19 mouse cellular contexts compared by ENCODE assay signal in genomic region chr3:38130088-38130487, GRCm38 (mm10).
DNase-seq lines count a peak whose midpoint lies in the region; ATAC-seq and TF ChIP-seq lines count a peak whose summit lies in the region.
"Had no signal": no experiment of that assay in that cellular context is flagged by ENCODE, and none has a peak within 500 bp of the region (broad histone marks: within the 10 kb centered on the region; RNA-seq: fewer than 3 reads in every experiment).

No protein-coding gene starts in this region.

- H3K9me3 ChIP-seq in kidney, embryonic 15.5 days (replicated peaks), result peaks cover 6% of the 10 kb centered on the region; the same call in 1 of the 2 replicates
- H3K9me3 ChIP-seq in intestine, postnatal 0 days (ENCODE audit: control insufficient read depth), result no peaks in the 10 kb centered on the region
- H3K9me3 ChIP-seq: hindbrain, embryonic 13.5 days; intestine, embryonic 15.5 days; limb, embryonic 15.5 days had no signal

- no peak overlapping the region for H3K4me2 ChIP-seq in kidney, embryonic 15.5 days
- no peak overlapping the region for H3K4me2 ChIP-seq in intestine, postnatal 0 days (replicated peaks; ENCODE audit: low read depth)
- H3K4me2 ChIP-seq: embryonic facial prominence, embryonic 15.5 days; hindbrain, embryonic 13.5 days; intestine, embryonic 15.5 days; limb, embryonic 15.5 days; lung, embryonic 15.5 days had no signal

- peak overlapping the region; percentile 52; the same call in 1 of the 2 replicates for H3K27ac ChIP-seq in kidney, embryonic 15.5 days
- H3K27ac ChIP-seq in intestine, postnatal 0 days (ENCODE audit: low read depth, low read length), result no peak overlapping the region
- H3K27ac ChIP-seq: embryonic facial prominence, embryonic 15.5 days; hindbrain, embryonic 13.5 days; intestine, embryonic 15.5 days; limb, embryonic 15.5 days had no signal

- H3K4me3 ChIP-seq in kidney, embryonic 15.5 days (replicated peaks), result no peak overlapping the region
- no peak overlapping the region for H3K4me3 ChIP-seq in intestine, postnatal 0 days (ENCODE audit: low read depth, low read length)
- H3K4me3 ChIP-seq: embryonic facial prominence, embryonic 15.5 days; hindbrain, embryonic 13.5 days; intestine, embryonic 15.5 days; limb, embryonic 15.5 days; lung, embryonic 15.5 days had no signal

- no peak for TF ChIP-seq CTCF in intestine, postnatal 0 days (IDR thresholded peaks at IDR 0.05; ENCODE audit: low read depth)

- WGBS in kidney, embryonic 15.5 days, result 14% methylated on average over 1 of the region's 1 CpGs
- WGBS in intestine, postnatal 0 days, result 44% methylated on average over 1 of the region's 1 CpGs

- H3K9ac ChIP-seq in kidney, embryonic 15.5 days, result no peak overlapping the region
- H3K9ac ChIP-seq in intestine, postnatal 0 days (ENCODE audit: low read depth, low read length), result no peak overlapping the region
- H3K9ac ChIP-seq: embryonic facial prominence, embryonic 15.5 days; hindbrain, embryonic 13.5 days; intestine, embryonic 15.5 days; limb, embryonic 15.5 days; lung, embryonic 15.5 days had no signal

- H3K36me3 ChIP-seq in kidney, embryonic 15.5 days, result no peaks in the 10 kb centered on the region
- H3K36me3 ChIP-seq in intestine, postnatal 0 days (ENCODE audit: control insufficient read depth, insufficient read depth), result no peaks in the 10 kb centered on the region
- H3K36me3 ChIP-seq: embryonic facial prominence, embryonic 15.5 days; hindbrain, embryonic 13.5 days; intestine, embryonic 15.5 days; limb, embryonic 15.5 days; lung, embryonic 15.5 days had no signal

- H3K27me3 ChIP-seq in kidney, embryonic 15.5 days, result no peaks in the 10 kb centered on the region
- no peaks in the 10 kb centered on the region for H3K27me3 ChIP-seq in intestine, postnatal 0 days (replicated peaks; ENCODE audit: control insufficient read depth, insufficient read depth, low read length)
- H3K27me3 ChIP-seq: embryonic facial prominence, embryonic 15.5 days; hindbrain, embryonic 13.5 days; intestine, embryonic 15.5 days; limb, embryonic 15.5 days; lung, embryonic 15.5 days had no signal

- DNase-seq in kidney, postnatal 14 days, result no peak
- DNase-seq in thymus, postnatal 4 days, result peak; percentile 11
- no peak for DNase-seq in thymus, postnatal 25 days
- DNase-seq in lung, adult 18-20 months, result no peak
- DNase-seq: cerebellum, postnatal 10 days; embryo, embryonic 11 days; gastrocnemius, postnatal 10 days; layer of hippocampus, adult 9-11 months; thymus, postnatal 14 days had no signal

- H3K4me1 ChIP-seq in kidney, embryonic 15.5 days, result peaks cover 43% of the 10 kb centered on the region
- H3K4me1 ChIP-seq in intestine, postnatal 0 days (replicated peaks; ENCODE audit: control insufficient read depth, insufficient read depth, low read length), result 0 out of 2 replicates have a peak, but pooled peaks cover 3% of the 10 kb centered on the region
- H3K4me1 ChIP-seq: embryonic facial prominence, embryonic 15.5 days; hindbrain, embryonic 13.5 days; intestine, embryonic 15.5 days; limb, embryonic 15.5 days had no signal

- no peak for ATAC-seq in kidney, embryonic 15.5 days (replicated peaks; ENCODE audit: low FRiP score)
- peak; percentile 58; the same call in 1 of the 2 replicates for ATAC-seq in common myeloid progenitor, adult 5-6 weeks (replicated peaks; ENCODE audit: low read depth, poor library complexity, severe bottlenecking)
- no peak for ATAC-seq in intestine, postnatal 0 days
- ATAC-seq: CD4-positive, CD25-positive, alpha-beta regulatory T cell, adult 4 months; intestine, embryonic 15.5 days; midbrain, embryonic 16.5 days had no signal
